Mouse (Mus musculus) heart, postnatal 0 days (tissue): ENCODE measurements around the gene Igsf21. TPM values are rescaled to one million over a fixed set of nuclear protein-coding genes. Genes with fewer than 3 reads are reported as not detected.

Source experiments
- ATAC-seq: fragments of 200-750 bp; cut with Nextera tagmentation; 2 replicates; pipeline ENCODE4 v1.8.0; 2017; ENCODE audit warnings: low read depth, moderate number of reproducible peaks, moderate library complexity; ENCODE audit not compliant: insufficient read depth
- DNase-seq: peaks from one replicate; pipeline ENCODE4 v3.0.0-alpha.2; 2016; ENCODE audit warnings: low spot score
- H3K27ac ChIP-seq: fragments of 300-500 bp; sonication (generic); 2 replicates; pipeline ENCODE4 v1.5.1; 2014; ENCODE audit warnings: low read depth, mild to moderate bottlenecking
- H3K27me3 ChIP-seq: fragments of 300-500 bp; sonication (generic); 2 replicates; pipeline ENCODE4 v1.6.1; 2014; ENCODE audit warnings: low read length, mixed read lengths; ENCODE audit not compliant: control insufficient read depth, insufficient read depth
- H3K36me3 ChIP-seq: fragments of 300-500 bp; sonication (generic); replicated peaks from 2 replicates; pipeline ENCODE4 v1.6.1; 2014; ENCODE audit warnings: low read length, mixed read lengths; ENCODE audit not compliant: control insufficient read depth, insufficient read depth
- H3K4me1 ChIP-seq: fragments of 300-500 bp; sonication (generic); 2 replicates; pipeline ENCODE4 v1.6.1; 2014; ENCODE audit warnings: antibody characterized with exemption; ENCODE audit not compliant: control insufficient read depth, insufficient read depth
- H3K4me2 ChIP-seq: fragments of 300-500 bp; sonication (generic); 2 replicates; pipeline ENCODE4 v1.6.1; 2014; ENCODE audit warnings: low read depth, mild to moderate bottlenecking, low read length, moderate library complexity
- H3K4me3 ChIP-seq: fragments of 300-500 bp; sonication (generic); 2 replicates; pipeline ENCODE4 v1.5.1; 2014; ENCODE audit warnings: low read depth, low read length
- H3K9ac ChIP-seq: fragments of 300-500 bp; sonication (generic); replicated peaks from 2 replicates; pipeline ENCODE4 v1.6.1; 2014; ENCODE audit warnings: low read depth, low read length, mixed read lengths
- H3K9me3 ChIP-seq: fragments of 300-500 bp; sonication (generic); replicated peaks from 2 replicates; pipeline ENCODE4 v1.6.1; 2016; ENCODE audit warnings: low read length; ENCODE audit not compliant: control insufficient read depth
- CTCF ChIP-seq: IDR thresholded peaks from 2 replicates; pipeline ENCODE4 v1.5.1; 2016; ENCODE audit warnings: antibody characterized with exemption, control low read depth, low read depth
- EP300 ChIP-seq: IDR thresholded peaks from 2 replicates; pipeline ENCODE4 v1.6.1; 2016; ENCODE audit warnings: antibody characterized with exemption, low read depth
- WGBS: fragments of 180-500 bp; shearing (Covaris S2); extraction: QIAGEN DNeasy Blood & Tissue Kit; methylation state at CpG from one replicate; pipeline ENCODE4 v1.1.7; 2014; 5-methylcytosine and 5-hydroxymethylcytosine counted together
- polyA plus RNA-seq: library from polyadenylated mRNA; unstranded; fragments of >200 nt; fragmentation: Nextera tagmentation; extraction: Ambion mirVana; gene quantifications from 2 replicates; pipeline ENCODE4 v1.2.1, GENCODE M21; 2015
- total RNA-seq: library from RNA; depleted of rRNA; stranded (reverse); fragments of >200 nt; gene quantifications from 2 replicates; pipeline ENCODE4 v1.2.3, GENCODE M21; 2014; ENCODE audit warnings: low replicate concordance

Igsf21 gene
- total and polyA plus RNA-seq, 2 experiments from 2014 or later, result 0.05 TPM; not detected in 1

GRCm38 (mm10) chr4:140023833-140024232 lies 222.8 kb downstream of the Igsf21 start:
- Histone ChIP-seq H3K27me3 (no peaks in the 10 kb centered on the region), H3K36me3 (no peaks in the 10 kb centered on the region), H3K9ac (no peak overlapping the region), H3K4me3 (no peak overlapping the region), H3K9me3 (no peaks in the 10 kb centered on the region), H3K27ac (no peak overlapping the region), H3K4me2 (no peak overlapping the region), H3K4me1 (no peaks in the 10 kb centered on the region)
- WGBS, result 70% methylated on average over 6 of the region's 6 CpGs
- ATAC-seq, result no peak
- TF ChIP-seq CTCF (no peak), EP300 (no peak)
- DNase-seq, result no peak

DNA sequence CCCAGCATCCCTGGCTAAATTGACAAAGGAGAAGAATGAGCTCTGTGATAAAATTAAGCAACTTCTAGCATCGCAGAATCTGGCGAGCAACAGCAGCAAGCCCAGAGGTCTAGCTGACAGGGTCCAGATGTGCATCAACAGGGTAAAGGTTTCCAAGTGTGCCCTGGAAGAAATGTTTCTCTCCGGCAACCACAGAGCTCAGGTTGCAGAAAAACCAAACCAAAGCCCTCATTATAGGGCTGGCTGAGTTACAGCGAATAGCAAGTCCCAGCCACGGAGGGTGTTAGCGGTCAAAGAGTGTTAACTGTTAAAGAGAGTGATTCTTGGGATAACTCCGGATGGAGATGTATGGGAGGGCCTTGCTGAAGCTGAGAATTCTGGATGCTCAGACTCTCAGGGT lies 230.7 kb downstream of the Igsf21 start:
- DNase-seq (no peak), ATAC-seq (no peak)
- H3K4me3 ChIP-seq, result no peak overlapping the region
- no peak for TF ChIP-seq CTCF
- no peak for TF ChIP-seq EP300
- no peak overlapping the region for H3K4me2 ChIP-seq
- WGBS, result 57% methylated on average over 7 of the region's 7 CpGs
- H3K36me3 ChIP-seq, result no peaks in the 10 kb centered on the region
- H3K9ac ChIP-seq, result no peak overlapping the region
- H3K4me1 ChIP-seq, result no peaks in the 10 kb centered on the region
- H3K9me3 ChIP-seq, result no peaks in the 10 kb centered on the region
- H3K27ac ChIP-seq, result no peak overlapping the region
- no peaks in the 10 kb centered on the region for H3K27me3 ChIP-seq

DNA sequence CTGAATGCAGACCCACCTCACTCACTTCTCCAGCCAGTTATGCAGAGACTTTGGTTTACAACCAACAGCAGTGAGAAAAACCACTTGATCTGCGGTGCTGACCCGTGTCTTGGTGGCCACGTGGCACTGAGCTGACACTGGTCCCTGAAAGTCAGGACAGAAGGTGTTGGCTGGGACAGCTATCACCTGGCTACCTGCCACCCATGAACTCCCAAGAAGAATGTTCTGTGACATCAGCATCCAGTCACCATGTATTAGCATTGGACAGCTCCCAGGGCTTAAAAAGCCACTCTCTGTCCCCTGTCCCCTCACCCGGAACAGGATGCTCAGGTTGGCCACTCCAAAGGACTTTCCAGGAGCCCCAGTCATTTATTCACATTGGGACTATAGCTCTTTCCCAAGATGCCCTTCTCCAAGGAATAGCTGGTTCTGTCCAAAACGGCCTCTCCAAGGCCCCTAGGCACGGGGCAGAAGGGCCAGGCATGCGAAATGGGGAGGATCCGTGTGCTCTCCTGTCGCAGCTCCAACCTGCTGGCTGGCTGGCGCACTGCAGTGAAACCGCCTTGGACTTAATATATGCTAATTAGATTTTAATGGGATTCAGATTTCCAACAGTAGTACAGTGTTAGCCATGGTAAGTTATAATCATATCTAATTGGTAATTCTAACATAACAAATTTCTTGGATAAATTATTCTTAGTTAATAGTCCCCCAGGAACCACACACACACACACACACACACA lies 235.7 kb downstream of the Igsf21 start:
- DNase-seq (no peak), ATAC-seq (no peak)
- Histone ChIP-seq H3K9me3 (no peaks in the 10 kb centered on the region), H3K9ac (no peak overlapping the region), H3K27me3 (0 out of 2 replicates have a peak, but pooled peaks cover 7% of the 10 kb centered on the region), H3K4me3 (no peak overlapping the region), H3K4me1 (no peaks in the 10 kb centered on the region), H3K4me2 (no peak overlapping the region), H3K36me3 (no peaks in the 10 kb centered on the region), H3K27ac (no peak overlapping the region)
- TF ChIP-seq EP300, result no peak
- no peak for TF ChIP-seq CTCF
- WGBS, result 63% methylated on average over 11 of the region's 11 CpGs

DNA sequence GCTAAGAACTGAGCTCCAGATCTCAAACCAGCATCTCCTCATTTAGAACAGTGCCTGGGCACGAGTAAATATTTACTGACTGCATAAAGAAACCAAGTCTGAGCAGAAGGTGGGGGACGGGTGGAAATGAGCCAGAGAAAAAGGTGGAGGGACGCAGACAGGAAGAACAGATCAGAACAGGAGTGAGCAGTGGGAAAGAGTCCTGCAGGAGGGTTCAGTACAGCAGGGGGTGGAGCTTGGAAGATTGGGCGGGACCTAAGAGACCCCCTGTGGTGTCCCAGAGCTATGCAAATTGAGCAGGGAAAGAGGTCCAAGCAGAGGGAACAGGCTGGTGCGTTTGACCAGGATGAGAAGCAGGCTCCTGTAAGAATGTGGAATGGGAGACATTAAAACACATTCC lies 241.7 kb downstream of the Igsf21 start:
- Histone ChIP-seq H3K27ac (no peak overlapping the region), H3K4me2 (no peak overlapping the region), H3K36me3 (no peaks in the 10 kb centered on the region), H3K4me3 (no peak overlapping the region), H3K9ac (no peak overlapping the region), H3K27me3 (peaks cover 53% of the 10 kb centered on the region), H3K4me1 (no peaks in the 10 kb centered on the region), H3K9me3 (no peaks in the 10 kb centered on the region)
- DNase-seq (no peak), ATAC-seq (no peak)
- WGBS, result 12% methylated on average over 5 of the region's 5 CpGs
- TF ChIP-seq CTCF (no peak), EP300 (no peak)

DNA sequence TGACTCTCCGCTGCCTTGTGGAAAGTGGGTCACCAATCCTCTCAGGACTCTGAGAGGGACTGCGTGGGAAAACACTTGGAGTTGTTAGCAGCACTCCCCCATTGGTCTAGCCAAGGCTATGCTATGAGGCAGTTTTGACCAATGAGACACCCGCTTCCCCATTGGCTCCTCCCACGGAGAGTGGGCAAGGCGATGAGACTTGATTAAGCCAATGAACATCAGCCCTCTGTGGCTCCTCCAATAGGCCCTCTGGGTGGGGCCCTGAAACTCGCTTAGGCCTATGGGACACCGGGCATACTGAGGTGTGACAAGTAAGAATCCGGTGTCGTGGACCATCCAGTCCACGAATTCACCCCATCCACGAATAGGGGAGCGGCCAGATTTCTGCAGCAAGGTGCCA lies 242.4 kb downstream of the Igsf21 start:
- TF ChIP-seq CTCF, result no peak
- no peak for TF ChIP-seq EP300
- Histone ChIP-seq H3K27me3 (peaks cover 53% of the 10 kb centered on the region), H3K4me2 (no peak overlapping the region), H3K9me3 (no peaks in the 10 kb centered on the region), H3K36me3 (no peaks in the 10 kb centered on the region), H3K27ac (no peak overlapping the region), H3K9ac (no peak overlapping the region), H3K4me3 (no peak overlapping the region), H3K4me1 (no peaks in the 10 kb centered on the region)
- ATAC-seq, result no peak
- WGBS, result 7% methylated on average over 12 of the region's 12 CpGs
- DNase-seq, result no peak

GRCm38 (mm10) chr4:140002069-140002468 lies 244.5 kb downstream of the Igsf21 start:
- H3K9me3 ChIP-seq, result peaks cover 10% of the 10 kb centered on the region; the same call in 1 of the 2 replicates
- no peak overlapping the region for H3K27ac ChIP-seq
- H3K27me3 ChIP-seq, result peaks cover 53% of the 10 kb centered on the region
- no peak for TF ChIP-seq CTCF
- no peak for TF ChIP-seq EP300
- no peak for DNase-seq
- ATAC-seq, result no peak
- H3K4me1 ChIP-seq, result no peaks in the 10 kb centered on the region
- 12% methylated on average over 12 of the region's 12 CpGs for WGBS
- H3K4me3 ChIP-seq, result no peak overlapping the region
- no peak overlapping the region for H3K4me2 ChIP-seq
- no peak overlapping the region for H3K9ac ChIP-seq
- no peaks in the 10 kb centered on the region for H3K36me3 ChIP-seq
